Comparison of ENCODE assay signal across 9 mouse cellular contexts in the genomic region with DNA sequence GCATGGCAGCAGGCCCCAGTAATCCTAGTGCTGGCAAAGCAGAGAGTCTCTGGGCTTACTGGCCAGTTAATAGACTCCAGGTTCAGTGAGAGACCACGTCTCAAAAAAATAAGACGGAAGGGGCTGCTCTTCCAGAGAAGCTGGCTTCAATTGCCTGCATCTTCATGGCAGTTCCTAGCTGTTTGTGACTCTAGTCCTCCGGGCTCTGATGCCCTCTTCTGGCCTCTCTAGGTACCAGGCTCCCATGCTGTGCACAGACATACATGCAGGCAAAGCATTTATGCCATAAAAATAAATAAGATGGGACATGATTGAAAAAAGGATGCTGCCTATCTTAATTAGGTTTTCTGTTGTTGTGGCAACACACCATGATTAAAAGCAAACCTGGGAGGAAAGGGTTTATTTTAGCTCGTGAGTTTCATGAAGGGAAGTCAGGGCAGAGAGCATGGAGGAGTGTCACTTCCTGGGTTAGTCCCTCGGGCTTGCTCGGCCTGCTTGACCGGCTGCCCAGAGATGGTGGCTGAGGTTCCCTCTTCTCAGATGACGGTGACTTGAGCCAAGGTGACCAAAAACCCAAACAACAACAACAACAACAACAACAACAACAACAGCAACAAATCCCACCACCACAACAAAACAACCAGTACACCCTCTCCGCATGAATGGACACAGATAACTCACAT. TPM values are rescaled to one million over a fixed set of nuclear protein-coding genes. Genes with fewer than 3 reads are reported as not detected.
A peak's percentile ranks its signal among the peaks of the same experiment; 100 is the strongest.
DNase-seq lines count a peak whose midpoint lies in the region; ATAC-seq and TF ChIP-seq lines count a peak whose summit lies in the region.
"Had no signal": no experiment of that assay in that cellular context is flagged by ENCODE, and none has a peak within 500 bp of the region (broad histone marks: within the 10 kb centered on the region; RNA-seq: fewer than 3 reads in every experiment).

No protein-coding gene starts in this region.

- H3K36me3 ChIP-seq in thymus, adult 2 months (ENCODE audit: control insufficient read depth, insufficient read depth, low read length) = no peaks in the 10 kb centered on the region
- no peaks in the 10 kb centered on the region for H3K36me3 ChIP-seq in intestine, embryonic 15.5 days
- no peaks in the 10 kb centered on the region for H3K36me3 ChIP-seq in midbrain, embryonic 10.5 days
- H3K36me3 ChIP-seq in stomach, postnatal 0 days (ENCODE audit: control insufficient read depth, insufficient read depth, low read length) = no peaks in the 10 kb centered on the region

- H3K4me3 ChIP-seq in thymus, adult 2 months (ENCODE audit: control insufficient read depth, insufficient read depth, low read length) = no peak overlapping the region
- H3K4me3 ChIP-seq in intestine, embryonic 15.5 days (replicated peaks) = no peak overlapping the region
- no peak overlapping the region for H3K4me3 ChIP-seq in midbrain, embryonic 10.5 days
- H3K4me3 ChIP-seq in stomach, postnatal 0 days (ENCODE audit: low read depth, low read length) = no peak overlapping the region
- H3K4me3 ChIP-seq: erythroblast, embryonic 14.5 days had no signal

- H3K4me1 ChIP-seq in thymus, adult 2 months (replicated peaks; ENCODE audit: control insufficient read depth, insufficient read depth, low read length) = no peaks in the 10 kb centered on the region
- no peaks in the 10 kb centered on the region for H3K4me1 ChIP-seq in intestine, embryonic 15.5 days (replicated peaks)
- H3K4me1 ChIP-seq in midbrain, embryonic 10.5 days = peaks cover 3% of the 10 kb centered on the region; the same call in 1 of the 2 replicates
- H3K4me1 ChIP-seq in stomach, postnatal 0 days (replicated peaks; ENCODE audit: control insufficient read depth, insufficient read depth) = no peaks in the 10 kb centered on the region

- no peak for TF ChIP-seq POLR2A in thymus, adult 2 months (IDR thresholded peaks at IDR 0.05; ENCODE audit: control insufficient read depth, extremely low read depth, insufficient read depth, low read length, poor library complexity)

- ATAC-seq in intestine, embryonic 15.5 days = peak; percentile 75
- ATAC-seq in stomach, postnatal 0 days (ENCODE audit: low FRiP score, low TSS enrichment) = peak; percentile 59

- no peak overlapping the region for H3K27ac ChIP-seq in thymus, adult 2 months (ENCODE audit: control insufficient read depth, insufficient read depth, low read length)
- no peak overlapping the region for H3K27ac ChIP-seq in intestine, embryonic 15.5 days
- H3K27ac ChIP-seq in midbrain, embryonic 10.5 days (replicated peaks) = no peak overlapping the region
- H3K27ac ChIP-seq in stomach, postnatal 0 days (replicated peaks) = no peak overlapping the region

- WGBS in thymus, adult 2 months = 21% methylated on average over 9 of the region's 9 CpGs
- WGBS in intestine, embryonic 15.5 days = 21% methylated on average over 9 of the region's 9 CpGs
- 38% methylated on average over 9 of the region's 9 CpGs for WGBS in midbrain, embryonic 10.5 days
- WGBS in stomach, postnatal 0 days = 27% methylated on average over 9 of the region's 9 CpGs

- TF ChIP-seq CTCF in thymus, adult 2 months (IDR thresholded peaks at IDR 0.05; ENCODE audit: borderline replicate concordance, control insufficient read depth, extremely low read depth, insufficient read depth, low read length, poor library complexity) = no peak
- peak; percentile 89 for TF ChIP-seq CTCF in stomach, postnatal 0 days (IDR thresholded peaks at IDR 0.05; ENCODE audit: low read depth)

- H3K4me2 ChIP-seq in intestine, embryonic 15.5 days (replicated peaks) = no peak overlapping the region
- no peak overlapping the region for H3K4me2 ChIP-seq in stomach, postnatal 0 days (replicated peaks; ENCODE audit: low read depth)

- no peaks in the 10 kb centered on the region for H3K9me3 ChIP-seq in intestine, embryonic 15.5 days
- H3K9me3 ChIP-seq in midbrain, embryonic 10.5 days (replicated peaks) = no peaks in the 10 kb centered on the region
- H3K9me3 ChIP-seq in stomach, postnatal 0 days (ENCODE audit: control insufficient read depth, low read length) = no peaks in the 10 kb centered on the region

- no peaks in the 10 kb centered on the region for H3K27me3 ChIP-seq in thymus, adult 2 months (ENCODE audit: control insufficient read depth, insufficient read depth, low read length)
- no peaks in the 10 kb centered on the region for H3K27me3 ChIP-seq in intestine, embryonic 15.5 days (replicated peaks)
- H3K27me3 ChIP-seq in midbrain, embryonic 10.5 days (ENCODE audit: low read depth, poor library complexity, severe bottlenecking) = peaks cover 4% of the 10 kb centered on the region
- no peaks in the 10 kb centered on the region for H3K27me3 ChIP-seq in stomach, postnatal 0 days (ENCODE audit: control insufficient read depth, insufficient read depth, low read length)

- TF ChIP-seq EP300 in stomach, postnatal 0 days (optimal IDR thresholded peaks at IDR 0.05) = no peak

- intact Hi-C loops in left cerebral cortex, postnatal 25 days (cut with DNase I) = loop anchor here (2.0 to 10.0 kb wide), 3 partner anchors 47 to 683 kb away; no protein-coding TSS in a partner anchor

- peak; percentile 46 for DNase-seq in thymus, adult 2 months
- no peak for DNase-seq in thymus, adult 18-20 months
- DNase-seq in cerebellum, adult 8-10 months = peak; percentile 23
- DNase-seq in frontal cortex, postnatal 10 days (ENCODE audit: low spot score in 2 of 2) = peak; percentile 43 to 63
- DNase-seq in left cerebral cortex, postnatal 25 days (ENCODE audit: low spot score in 2 of 2) = peak; percentile 40 to 63
- DNase-seq in midbrain, embryonic 10.5 days (ENCODE audit: low spot score) = peak; percentile 57
- peak; percentile 63 for DNase-seq in stomach, postnatal 0 days (ENCODE audit: low spot score)

- no peak overlapping the region for H3K9ac ChIP-seq in intestine, embryonic 15.5 days
- no peak overlapping the region for H3K9ac ChIP-seq in stomach, postnatal 0 days (ENCODE audit: low read length)

RNA-seq across cellular contexts. Expression of a gene that starts 26.3 kb away (rescaled TPM):
- polyA plus RNA-seq in thymus, adult 2 months (2012; rRNA removed) = 8.7 and 11.2 TPM in 2 replicates
- polyA plus RNA-seq in intestine, embryonic 15.5 days (2015; fragmentation: Nextera tagmentation; extraction: Ambion mirVana) = 33.4 and 34.3 TPM in 2 replicates
- total RNA-seq in left cerebral cortex, postnatal 25 days (2021) = 10 to 100 TPM; 16.6 to 19.1 TPM
- 38.7 and 40.5 TPM in 2 replicates for polyA plus RNA-seq in midbrain, embryonic 10.5 days (2016; fragmentation: Nextera tagmentation; extraction: Ambion mirVana)
- 34.6 and 35.5 TPM in 2 replicates for polyA plus RNA-seq in stomach, postnatal 0 days (2015; fragmentation: Nextera tagmentation; extraction: Ambion mirVana)

Comparison
In these comparisons a context has a peak if more than half of its experiments do, and no peak if none do; other contexts are left out.
1. DNase-seq: peak in thymus, adult 2 months (single experiment), cerebellum, adult 8-10 months (single experiment), frontal cortex, postnatal 10 days (2 of 2), left cerebral cortex, postnatal 25 days (2 of 2), midbrain, embryonic 10.5 days (single experiment) and stomach, postnatal 0 days (single experiment); none in thymus, adult 18-20 months (0 of 2).